Mouse (Mus musculus) embryo, embryonic 10 days (tissue): ENCODE data around the gene Wfs1.
"Not testable (repeated sequence)": the region's sequence is repeated elsewhere in the genome, so short reads cannot be mapped to it uniquely, and the experiment has no call there.

Experiments used
- DNase-seq: peaks from one replicate; pipeline ENCODE4 v3.0.0-alpha.2; 2015; ENCODE audit warnings: low spot score

Wfs1 gene

GRCm38 (mm10) chr5:36988781-36989624 is at the start of gene Wfs1:
Gene Wfs1 (minus strand): TSS chr5:36989205.
- DNase-seq: peak; percentile 98

DNA sequence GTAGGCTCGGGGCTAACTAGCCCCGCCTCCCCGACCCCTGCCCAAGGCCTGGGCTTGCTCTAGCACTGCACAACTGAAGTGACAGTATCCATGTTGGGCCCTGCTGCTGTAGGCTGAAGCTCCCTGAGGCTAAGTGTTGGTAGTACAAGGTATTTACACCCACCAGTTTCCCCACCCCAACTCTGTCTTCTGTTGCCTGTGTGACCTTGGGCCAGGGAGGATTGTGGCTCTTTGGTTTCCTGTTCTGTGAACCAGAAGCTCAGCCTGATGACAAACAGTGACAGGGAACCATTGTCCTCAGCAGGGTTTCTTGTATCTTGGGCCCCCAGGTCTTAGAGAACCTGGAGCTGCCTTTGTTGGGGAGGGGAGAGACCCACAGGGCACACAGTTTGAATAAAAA is 47.9 kb upstream of the Wfs1 start:
- no peak for DNase-seq

DNA sequence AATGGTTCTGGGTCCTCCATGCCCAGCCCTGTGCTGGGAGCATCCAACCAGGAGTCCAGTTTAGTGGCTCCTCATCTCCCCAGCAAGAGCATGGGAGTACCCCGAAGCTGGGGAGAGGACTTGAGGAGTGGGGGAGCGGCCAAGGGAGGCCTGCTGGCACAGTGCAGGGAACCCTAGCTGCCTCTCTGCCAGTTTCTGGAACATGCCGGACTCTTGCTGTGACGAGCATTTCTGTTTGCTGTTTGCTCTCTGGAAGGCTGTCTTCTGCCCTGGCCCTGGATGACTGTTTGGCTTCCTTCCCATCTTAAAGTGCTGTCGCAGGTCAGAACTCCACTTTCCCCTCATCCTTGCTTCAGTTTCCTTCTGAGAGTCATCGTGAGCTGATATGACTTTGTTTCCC is 46.9 kb upstream of the Wfs1 start:
- no peak for DNase-seq

DNA sequence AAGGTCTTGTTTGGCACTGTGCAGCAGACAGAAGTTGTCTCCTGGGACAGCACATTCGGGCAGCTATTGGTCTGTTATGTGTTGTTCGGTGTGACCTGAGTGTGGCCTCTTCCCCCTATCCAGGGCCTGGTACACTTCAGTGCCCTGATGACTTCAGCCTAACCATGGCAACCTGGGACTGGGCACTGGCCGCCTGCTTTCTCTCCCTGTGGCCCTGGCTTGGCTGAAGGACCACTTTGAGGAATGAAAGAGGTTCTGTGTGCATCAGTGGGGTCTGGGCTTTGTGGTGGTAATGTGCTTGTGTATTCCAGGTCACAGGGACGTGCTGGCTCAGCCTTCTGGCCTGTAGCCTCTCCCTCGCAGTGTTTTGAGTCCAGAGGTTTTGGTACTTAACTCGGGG is 46.2 kb upstream of the Wfs1 start:
- DNase-seq: no peak

DNA sequence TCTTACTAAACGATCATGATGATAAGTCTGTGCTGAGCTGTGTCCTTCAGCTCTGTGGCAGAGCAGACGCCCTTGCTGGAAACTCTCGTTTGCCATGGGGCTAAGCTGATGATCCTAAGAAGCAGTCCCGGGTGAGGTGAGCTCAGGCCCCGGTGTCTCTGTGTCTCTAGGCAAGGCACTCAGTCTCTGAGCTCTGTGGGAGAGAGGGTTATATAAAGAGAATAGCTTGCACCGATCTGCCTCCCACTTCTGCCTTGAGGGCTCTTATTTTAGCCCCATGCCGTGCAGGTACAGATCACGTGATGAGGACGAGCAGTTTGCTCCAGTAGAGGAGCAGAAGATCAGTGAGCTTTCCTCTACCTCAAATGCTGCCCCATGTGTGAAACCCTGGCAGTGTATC is 41.7 kb upstream of the Wfs1 start:
- no peak for DNase-seq

GRCm38 (mm10) chr5:37029326-37029905 is 40.4 kb upstream of the Wfs1 start:
- DNase-seq: no peak

DNA sequence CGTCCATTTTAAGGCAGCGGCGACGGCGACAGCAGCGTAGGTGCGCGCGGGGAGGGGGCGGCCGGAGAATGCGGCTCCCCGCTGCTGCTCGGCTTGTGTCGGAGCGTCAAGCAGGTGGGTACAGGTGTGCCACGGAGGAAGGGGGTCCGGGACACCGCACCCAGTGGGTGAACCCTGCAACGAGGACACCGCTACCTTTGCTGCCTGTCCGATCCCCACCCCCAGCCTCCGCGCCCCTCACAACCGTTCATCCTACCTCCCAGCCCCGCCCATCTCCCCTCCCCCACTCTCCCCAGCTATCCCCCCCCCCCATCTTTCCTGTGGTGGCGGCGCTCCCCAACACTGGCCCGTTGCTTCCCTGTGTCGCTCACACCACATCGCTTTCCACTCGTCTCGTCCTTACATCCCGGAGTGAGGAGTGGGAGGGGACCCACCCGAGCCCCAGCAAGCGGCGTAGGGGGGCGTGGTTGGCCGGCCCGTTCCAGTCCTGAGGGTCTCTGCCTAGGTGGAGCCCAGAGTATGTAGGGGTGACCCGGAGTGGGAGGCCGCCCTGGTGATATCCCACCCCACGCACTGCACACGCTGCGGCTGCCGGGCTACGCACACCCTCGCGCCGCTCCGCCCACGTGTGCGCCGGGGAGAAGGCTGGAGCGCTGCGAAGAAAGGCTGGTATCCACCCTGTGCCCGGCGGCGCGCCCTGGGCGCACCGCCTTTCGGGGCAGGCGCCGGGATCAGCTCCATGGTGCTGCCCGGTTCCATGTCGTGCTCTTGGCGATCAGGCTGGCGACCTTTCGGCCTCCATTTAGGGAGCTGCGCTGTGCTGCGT is 39.7 kb upstream of the Wfs1 start:
- DNase-seq: no peak

DNA sequence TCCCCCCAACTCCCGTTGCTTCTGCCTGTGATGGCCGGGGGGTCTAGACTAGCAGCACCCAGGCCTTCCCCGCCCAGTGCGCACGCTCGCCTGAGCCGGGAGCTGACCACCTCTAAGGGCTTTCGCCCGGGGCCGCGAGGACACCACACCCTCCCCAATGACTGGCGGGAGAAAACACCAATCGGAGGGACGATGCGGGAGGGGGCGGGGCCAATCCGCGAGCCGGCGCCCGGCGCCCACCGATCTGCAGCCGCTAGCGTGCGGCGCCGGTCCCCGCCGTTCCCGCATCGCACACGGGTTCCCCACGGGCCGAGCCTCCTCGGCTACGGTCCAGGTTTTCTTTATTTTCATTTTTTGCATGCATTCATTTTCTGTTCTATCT is 39.1 kb upstream of the Wfs1 start:
- peak; percentile 74 for DNase-seq

GRCm38 (mm10) chr5:37027701-37028100 is 38.7 kb upstream of the Wfs1 start:
- DNase-seq: no peak

GRCm38 (mm10) chr5:37017222-37017621 is 28.2 kb upstream of the Wfs1 start:
- no peak for DNase-seq

GRCm38 (mm10) chr5:37015612-37016310 is 26.8 kb upstream of the Wfs1 start:
- DNase-seq: peak; percentile 76

DNA sequence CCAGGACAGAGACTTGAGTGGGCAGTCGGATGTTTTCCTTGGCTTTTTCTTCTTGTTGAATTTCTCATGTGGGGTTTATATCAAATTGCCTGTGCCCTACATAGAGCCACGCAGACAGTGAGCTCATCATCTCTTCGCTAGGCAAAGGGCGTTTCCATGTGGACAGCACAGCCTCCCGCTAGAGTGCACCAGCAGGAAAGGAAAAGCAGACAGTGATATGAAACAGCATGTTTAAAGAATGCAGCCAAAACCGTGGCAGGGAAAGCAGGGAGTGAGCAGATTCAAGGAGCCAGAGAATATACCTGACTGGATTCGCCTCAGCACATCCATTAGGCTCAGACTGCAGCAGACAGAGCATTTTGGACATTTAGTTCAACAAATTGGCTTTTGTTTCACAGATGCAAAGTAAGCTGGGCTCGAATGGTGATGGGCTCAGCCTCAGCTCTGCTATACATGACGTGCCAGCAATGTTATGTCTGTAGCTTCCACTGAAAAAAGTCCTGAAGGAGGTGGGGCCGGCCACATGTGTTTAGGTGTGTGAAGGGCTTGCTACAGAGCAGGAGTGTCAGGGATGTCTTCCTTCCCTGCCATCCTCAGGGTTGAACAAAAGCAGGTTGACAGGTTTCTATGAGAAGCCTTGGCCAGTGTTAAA is 21.8 kb upstream of the Wfs1 start:
- no peak for DNase-seq

GRCm38 (mm10) chr5:37009761-37010160 is 20.8 kb upstream of the Wfs1 start:
- not testable (repeated sequence) for DNase-seq

- peak; percentile 63 for DNase-seq
These were observed 13.0 kb upstream of the Wfs1 start for GRCm38 (mm10) chr5:37002001-37002400.

DNA sequence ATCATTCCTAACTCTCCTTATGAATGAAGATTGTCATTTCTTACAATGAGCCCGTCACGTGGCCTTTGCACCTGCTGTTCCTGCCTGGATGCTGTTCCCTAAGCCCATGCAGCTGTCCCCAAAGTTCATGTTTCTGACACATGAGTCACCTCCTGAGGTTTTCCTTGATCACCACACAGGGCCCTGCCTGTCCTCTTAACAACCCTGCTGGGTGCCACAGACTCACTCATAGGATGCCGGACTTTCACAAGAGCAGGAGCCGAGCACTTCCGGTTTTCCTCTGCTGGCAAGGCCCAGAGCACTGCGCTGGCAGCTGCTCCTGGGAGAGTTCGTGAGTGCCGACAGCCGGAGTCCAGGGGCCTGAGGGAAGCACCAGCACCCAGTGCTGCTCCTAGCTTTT is 12.0 kb upstream of the Wfs1 start:
- DNase-seq: no peak

DNA sequence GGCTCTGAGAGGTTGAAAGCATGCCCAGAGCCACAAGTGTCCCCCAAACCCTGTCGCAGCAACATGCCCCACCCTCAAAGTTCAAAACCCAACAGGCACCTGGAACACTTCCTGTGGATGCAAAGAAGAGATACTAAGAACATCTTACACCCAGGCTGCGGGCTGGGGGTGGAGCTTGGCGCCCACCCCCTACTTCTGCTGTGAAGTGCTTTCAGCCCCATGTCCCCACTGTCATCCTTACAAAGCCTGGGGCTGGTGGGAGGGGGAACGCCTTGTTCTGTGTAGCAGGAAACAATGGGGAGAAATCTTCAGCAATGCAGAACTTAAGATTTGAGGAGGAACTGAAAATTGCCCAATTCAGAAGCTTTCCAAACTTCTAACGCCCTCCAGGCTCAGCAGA is 9.0 kb upstream of the Wfs1 start:
- DNase-seq: no peak

DNA sequence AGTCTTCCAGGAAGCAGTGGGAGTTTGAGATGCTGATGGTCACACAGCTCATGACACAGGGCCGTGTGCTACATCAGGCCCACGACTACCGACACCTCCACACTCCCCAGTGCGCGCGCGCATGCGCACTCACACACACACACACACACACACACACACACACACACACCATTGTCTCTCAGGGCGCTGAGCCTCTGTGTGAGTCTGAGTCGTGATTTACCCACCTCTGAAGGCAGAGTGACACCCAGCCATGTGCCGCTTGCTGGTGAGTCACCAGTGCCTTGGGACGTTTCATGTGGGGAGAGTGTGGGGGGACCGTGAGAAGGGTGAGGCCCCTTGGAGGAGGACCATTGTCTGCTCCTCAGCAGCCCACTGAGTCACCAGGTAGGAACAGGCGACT is 7.4 kb upstream of the Wfs1 start:
- no peak for DNase-seq

- DNase-seq: no peak
These were observed 1.8 kb upstream of the Wfs1 start for GRCm38 (mm10) chr5:36990631-36991350.

DNA sequence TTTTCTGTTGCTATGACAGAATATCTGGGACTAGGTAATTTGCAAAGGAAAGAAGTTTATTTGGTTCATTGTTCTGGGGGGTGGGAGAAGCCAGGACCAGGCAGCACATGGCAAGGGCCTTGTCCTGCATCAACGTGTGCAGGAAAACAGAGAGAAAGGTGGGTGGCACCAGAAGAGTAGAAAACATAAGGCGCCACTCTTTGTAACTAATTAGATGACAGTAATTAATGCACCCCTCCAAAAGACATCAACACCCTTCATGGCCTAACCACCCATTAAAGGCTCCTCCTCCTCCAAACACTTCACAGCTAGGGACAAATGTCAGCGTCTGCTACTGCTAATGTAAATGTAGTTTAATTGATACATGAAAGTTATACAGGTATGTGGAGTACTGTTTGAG is 1.2 kb upstream of the Wfs1 start:
- no peak for DNase-seq

GRCm38 (mm10) chr5:36989625-36989977 is 596 bp upstream of the Wfs1 start:
- DNase-seq: no peak

GRCm38 (mm10) chr5:36988124-36988780 is 753 bp downstream of the Wfs1 start:
- DNase-seq: no peak
